Comparison of ENCODE assay signal across 13 mouse cellular contexts in the genomic region with DNA sequence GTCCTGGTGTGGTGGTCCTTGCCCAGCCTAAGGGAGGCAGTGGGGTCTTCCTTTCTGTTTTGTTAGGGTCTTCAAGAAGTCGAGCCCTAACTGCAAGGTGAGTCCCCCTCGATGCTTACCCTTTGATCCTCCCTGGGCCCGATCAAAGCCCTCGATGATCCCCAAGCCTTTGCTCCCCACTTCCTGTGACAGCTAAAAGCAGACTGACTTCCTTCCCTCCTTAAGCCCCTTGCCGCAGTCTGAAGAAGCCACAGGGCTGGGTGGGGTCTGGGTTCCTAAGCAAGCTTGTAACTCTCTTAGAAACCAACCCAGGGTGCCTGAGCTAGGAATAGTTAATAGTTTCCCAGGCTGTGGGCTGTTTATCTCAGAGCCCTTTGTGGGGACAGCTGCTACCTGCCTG. TPM values are rescaled to one million over a fixed set of nuclear protein-coding genes. Genes with fewer than 3 reads are reported as not detected.
DNase-seq lines count a peak whose midpoint lies in the region; TF ChIP-seq lines count a peak whose summit lies in the region.
"Had no signal": no experiment of that assay in that cellular context is flagged by ENCODE, and none has a peak within 500 bp of the region (broad histone marks: within the 10 kb centered on the region; RNA-seq: fewer than 3 reads in every experiment).

No protein-coding gene starts in this region.

- H3K27me3 ChIP-seq in small intestine, adult 2 months (ENCODE audit: control insufficient read depth, insufficient read depth, low read length): no peaks in the 10 kb centered on the region
- H3K27me3 ChIP-seq in hindbrain, embryonic 10.5 days (ENCODE audit: insufficient read depth, poor library complexity, severe bottlenecking): no peaks in the 10 kb centered on the region

- TF ChIP-seq POLR2A in bone marrow, adult 2 months (IDR thresholded peaks at IDR 0.05; ENCODE audit: borderline replicate concordance, control insufficient read depth, low read depth, low read length): no peak
- TF ChIP-seq POLR2A in small intestine, adult 2 months (IDR thresholded peaks at IDR 0.05; ENCODE audit: low read depth, low read length): no peak

- H3K27ac ChIP-seq in layer of hippocampus, adult 2 months: peak overlapping the region; percentile 18; the same call in 1 of the 2 replicates
- H3K27ac ChIP-seq in bone marrow, adult 2 months (ENCODE audit: control insufficient read depth, insufficient read depth, low read depth, low read length, poor library complexity): peak overlapping the region; percentile 94; the same call in 1 of the 2 replicates
- peak overlapping the region; percentile 31; the same call in 1 of the 2 replicates for H3K27ac ChIP-seq in small intestine, adult 2 months (ENCODE audit: insufficient read depth, low read depth, low read length)
- H3K27ac ChIP-seq in hindbrain, embryonic 10.5 days: no peak overlapping the region
- H3K27ac ChIP-seq: gastrocnemius, adult 2 months had no signal

- H3K4me1 ChIP-seq in bone marrow, adult 2 months (ENCODE audit: control insufficient read depth, insufficient read depth, low read length): peaks cover 2% of the 10 kb centered on the region
- no peaks in the 10 kb centered on the region for H3K4me1 ChIP-seq in small intestine, adult 2 months (ENCODE audit: control insufficient read depth, insufficient read depth, insufficient read length, low read length)
- H3K4me1 ChIP-seq in hindbrain, embryonic 10.5 days (replicated peaks): peaks cover 41% of the 10 kb centered on the region

- no peak for DNase-seq in layer of hippocampus, adult 2 months (ENCODE audit: low spot score in 2 of 2)
- no peak for DNase-seq in layer of hippocampus, adult 9-11 months
- DNase-seq in CD4-positive, CD25-positive, alpha-beta regulatory T cell, adult 2 months (ENCODE audit: low read depth, low spot score): peak; percentile 62
- no peak for DNase-seq in B cell, adult 2 months
- DNase-seq in hindbrain, embryonic 10.5 days (ENCODE audit: low spot score): no peak
- DNase-seq: gastrocnemius, adult 2 months; kidney, adult 8-10 months; right cerebral cortex, postnatal 25 days had no signal

- H3K36me3 ChIP-seq in small intestine, adult 2 months (ENCODE audit: control insufficient read depth, insufficient read depth, low read length): peaks cover 28% of the 10 kb centered on the region
- H3K36me3 ChIP-seq in hindbrain, embryonic 10.5 days: peaks cover 52% of the 10 kb centered on the region

- WGBS in bone marrow, adult 2 months: 1% methylated on average over 5 of the region's 5 CpGs
- WGBS in small intestine, adult 2 months: 69% methylated on average over 5 of the region's 5 CpGs
- WGBS in hindbrain, embryonic 10.5 days: 88% methylated on average over 5 of the region's 5 CpGs

- no peak overlapping the region for H3K4me3 ChIP-seq in layer of hippocampus, adult 2 months
- peak overlapping the region; percentile 63 for H3K4me3 ChIP-seq in bone marrow, adult 2 months (replicated peaks; ENCODE audit: control insufficient read depth, low read depth, low read length)
- H3K4me3 ChIP-seq in small intestine, adult 2 months (ENCODE audit: low read depth, low read length): peak overlapping the region; percentile 14
- no peak overlapping the region for H3K4me3 ChIP-seq in hindbrain, embryonic 10.5 days
- H3K4me3 ChIP-seq: gastrocnemius, adult 2 months had no signal

- H3K9me3 ChIP-seq in hindbrain, embryonic 10.5 days: no peaks in the 10 kb centered on the region
- H3K9me3 ChIP-seq: G1E had no signal

- TF ChIP-seq CTCF in layer of hippocampus, adult 2 months (conservative IDR thresholded peaks at IDR 0.05): no peak
- TF ChIP-seq CTCF in bone marrow, adult 2 months (IDR thresholded peaks at IDR 0.05; ENCODE audit: control insufficient read depth, insufficient read depth, low read length): no peak
- TF ChIP-seq CTCF in small intestine, adult 2 months (IDR thresholded peaks at IDR 0.05; ENCODE audit: extremely low read depth, insufficient read length, insufficient replicate concordance, low read depth, low read length): no peak

RNA-seq across cellular contexts. Expression of gene Arrb2, which starts 3.0 kb away (rescaled TPM):
- total RNA-seq in layer of hippocampus, adult 2 months (2021): 10 to 100 TPM; 99.9 TPM
- polyA plus RNA-seq in bone marrow, adult 2 months (2011; ENCODE audit: insufficient read depth, insufficient read length, low replicate concordance, missing spikeins): 201 and 438 TPM in 2 replicates
- 15.3 and 23.2 TPM in 2 replicates for polyA plus RNA-seq in small intestine, adult 2 months (2012; rRNA removed)
- 31.1 and 32.7 TPM in 2 replicates for polyA plus RNA-seq in hindbrain, embryonic 10.5 days (2016; fragmentation: Nextera tagmentation; extraction: Ambion mirVana)

RNA-seq across cellular contexts. Expression of gene Med11, which starts 16.2 kb away (rescaled TPM):
- total RNA-seq in layer of hippocampus, adult 2 months (2021): 10 to 100 TPM; 13.5 to 15.6 TPM
- 8.3 and 16.1 TPM in 2 replicates for polyA plus RNA-seq in bone marrow, adult 2 months (2011; ENCODE audit: insufficient read depth, insufficient read length, low replicate concordance, missing spikeins)
- polyA plus RNA-seq in small intestine, adult 2 months (2012; rRNA removed): 16.4 and 24.1 TPM in 2 replicates
- polyA plus RNA-seq in hindbrain, embryonic 10.5 days (2016; fragmentation: Nextera tagmentation; extraction: Ambion mirVana): 48.3 and 49.2 TPM in 2 replicates

RNA-seq across cellular contexts. Expression of gene Zmynd15, which starts 23.8 kb away (rescaled TPM):
- under 1 TPM; 0.12 to 0.72 TPM for total RNA-seq in layer of hippocampus, adult 2 months (2021)
- 0.66 and 1.5 TPM in 2 replicates for polyA plus RNA-seq in bone marrow, adult 2 months (2011; ENCODE audit: insufficient read depth, insufficient read length, low replicate concordance, missing spikeins)
- 2.5 and 7.1 TPM in 2 replicates for polyA plus RNA-seq in small intestine, adult 2 months (2012; rRNA removed)
- polyA plus RNA-seq in hindbrain, embryonic 10.5 days (2016; fragmentation: Nextera tagmentation; extraction: Ambion mirVana): 0.25 and 0.30 TPM in 2 replicates
- polyA plus RNA-seq: G1E had no signal

RNA-seq across cellular contexts. Expression of gene Cxcl16, which starts 24.3 kb away (rescaled TPM):
- total RNA-seq in layer of hippocampus, adult 2 months (2021): 1 to 10 TPM in 1 of 2 experiments, under 1 TPM in 1; 0.96 to 1.1 TPM
- 0.59 and 3.2 TPM in 2 replicates for polyA plus RNA-seq in bone marrow, adult 2 months (2011; ENCODE audit: insufficient read depth, insufficient read length, low replicate concordance, missing spikeins)
- 28.1 and 48.0 TPM in 2 replicates for polyA plus RNA-seq in small intestine, adult 2 months (2012; rRNA removed)
- 0.31 and 0.41 TPM in 2 replicates for polyA plus RNA-seq in hindbrain, embryonic 10.5 days (2016; fragmentation: Nextera tagmentation; extraction: Ambion mirVana)
- total RNA-seq: G1E; megakaryocyte-erythroid progenitor cell, adult 5-6 weeks; neutrophil, adult 5-6 weeks had no signal
- polyA plus RNA-seq: G1E had no signal

RNA-seq across cellular contexts. Expression of gene Pelp1, which starts 25.6 kb away (rescaled TPM):
- total RNA-seq in layer of hippocampus, adult 2 months (2021): 10 to 100 TPM; 33.2 to 40.1 TPM
- 13.9 and 22.7 TPM in 2 replicates for polyA plus RNA-seq in bone marrow, adult 2 months (2011; ENCODE audit: insufficient read depth, insufficient read length, low replicate concordance, missing spikeins)
- polyA plus RNA-seq in small intestine, adult 2 months (2012; rRNA removed): 7.5 and 12.2 TPM in 2 replicates
- 50.6 and 53.0 TPM in 2 replicates for polyA plus RNA-seq in hindbrain, embryonic 10.5 days (2016; fragmentation: Nextera tagmentation; extraction: Ambion mirVana)

Comparison
In these comparisons a context has a peak if more than half of its experiments do, and no peak if none do; other contexts are left out.
1. H3K4me3 ChIP-seq: peak in bone marrow, adult 2 months (single experiment) and small intestine, adult 2 months (single experiment); none in layer of hippocampus, adult 2 months (single experiment) and hindbrain, embryonic 10.5 days (single experiment).